Mouse (Mus musculus) spleen, postnatal 10 days (tissue): ENCODE data around the gene Mff.
A peak's percentile ranks its signal among the peaks of the same experiment; 100 is the strongest.

ENCODE experiments used
- DNase-seq, 2 experiments: peaks; one replicate each; pipeline ENCODE4 v3.0.0; 2021 to 2022; ENCODE audit warnings: low spot score in 2 of 2

Gene Mff

DNA sequence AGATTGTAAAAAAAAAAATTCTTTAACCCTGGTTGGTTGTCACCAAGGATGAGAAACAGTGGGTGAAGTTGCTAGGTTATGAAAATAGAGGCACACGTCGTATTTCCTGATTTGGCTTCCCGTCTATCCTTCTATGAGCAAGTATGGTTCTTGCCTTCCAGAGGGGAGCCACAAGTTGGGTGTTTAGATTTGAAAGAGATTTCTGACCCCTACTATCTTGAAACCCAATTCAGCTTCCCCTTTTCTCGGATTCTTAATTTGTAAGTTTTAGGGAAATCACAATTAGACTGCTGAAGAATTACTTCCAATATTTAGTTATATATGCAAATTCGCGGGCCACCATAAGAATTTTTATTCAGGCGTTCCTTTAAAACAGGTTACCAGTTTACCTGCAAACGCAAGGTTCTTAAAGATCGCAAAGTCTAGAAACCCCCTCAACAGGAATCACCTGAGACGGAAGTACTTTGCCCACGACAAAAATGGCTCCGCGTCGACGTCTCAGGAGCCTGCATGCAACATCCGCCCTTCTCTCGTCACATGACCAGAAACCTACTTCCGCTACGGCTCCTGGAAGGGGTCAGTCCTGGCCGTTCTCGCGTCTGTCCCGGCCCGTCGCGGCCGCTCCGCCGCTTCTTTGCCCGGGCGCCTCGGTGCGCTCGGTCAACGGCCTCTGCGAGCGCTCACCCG, at the start of gene Mff:
Mff (plus strand) TSS at position 552 of the 687 bp plus-strand sequence.
- peak; percentile 94 to 95 for DNase-seq

DNA sequence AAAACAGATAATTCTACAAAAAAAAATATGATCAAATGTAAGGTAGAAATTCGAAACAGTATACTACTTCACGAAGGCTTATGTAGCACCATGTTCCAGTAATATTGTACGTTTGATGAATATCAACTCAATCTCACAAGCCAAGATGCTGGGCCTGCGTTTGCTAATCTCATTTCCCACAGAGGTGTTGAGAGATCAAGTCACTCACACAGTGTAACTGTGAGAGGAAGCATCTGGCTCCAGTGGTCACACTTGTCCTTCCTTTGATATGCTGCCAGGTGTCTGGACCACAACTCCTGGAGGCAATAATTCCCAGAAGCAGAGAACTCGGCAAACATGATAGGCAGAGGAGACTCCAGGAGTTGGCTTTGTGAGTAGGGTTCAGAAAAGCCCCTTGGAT, 38.4 kb upstream of the Mff start:
- DNase-seq = no peak

DNA sequence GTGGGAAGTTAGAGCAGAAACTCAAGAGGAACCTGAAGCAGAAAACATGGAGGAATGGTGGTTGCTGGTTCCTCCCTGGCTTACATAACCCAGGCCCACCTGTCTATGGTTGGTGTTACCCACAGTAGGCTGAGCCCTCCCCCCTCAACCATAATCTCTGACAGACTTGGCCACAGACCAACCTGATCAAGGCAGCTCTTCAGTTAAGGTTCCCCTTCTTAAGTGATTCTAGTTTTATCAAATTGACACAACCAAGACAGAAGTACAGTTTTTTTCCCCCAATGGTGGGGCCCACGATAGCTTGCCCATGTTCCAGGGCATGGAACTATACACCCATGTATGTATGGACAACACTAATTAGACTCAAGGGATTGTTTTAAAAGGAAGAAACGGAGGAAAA, 37.8 kb upstream of the Mff start:
- DNase-seq = no peak

DNA sequence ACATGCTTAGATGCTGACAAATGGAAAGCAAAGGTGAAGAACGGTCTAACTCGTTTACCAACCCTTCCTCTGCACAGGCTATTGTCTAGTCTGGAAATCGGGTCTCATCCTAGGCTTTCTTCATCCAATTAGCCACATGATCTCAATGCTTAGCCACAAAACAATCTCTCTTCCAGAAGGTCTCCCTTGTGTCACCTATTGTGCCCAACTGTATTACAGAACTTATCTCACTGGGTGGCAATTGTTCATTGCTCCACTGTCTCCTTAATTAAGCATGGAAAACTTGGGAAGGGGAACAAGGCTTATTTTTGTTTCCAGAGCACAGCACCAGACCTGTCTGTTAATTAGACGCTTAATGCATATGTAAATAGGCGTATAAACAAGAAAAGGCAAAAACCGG, 36.8 kb upstream of the Mff start:
- no peak for DNase-seq

DNA sequence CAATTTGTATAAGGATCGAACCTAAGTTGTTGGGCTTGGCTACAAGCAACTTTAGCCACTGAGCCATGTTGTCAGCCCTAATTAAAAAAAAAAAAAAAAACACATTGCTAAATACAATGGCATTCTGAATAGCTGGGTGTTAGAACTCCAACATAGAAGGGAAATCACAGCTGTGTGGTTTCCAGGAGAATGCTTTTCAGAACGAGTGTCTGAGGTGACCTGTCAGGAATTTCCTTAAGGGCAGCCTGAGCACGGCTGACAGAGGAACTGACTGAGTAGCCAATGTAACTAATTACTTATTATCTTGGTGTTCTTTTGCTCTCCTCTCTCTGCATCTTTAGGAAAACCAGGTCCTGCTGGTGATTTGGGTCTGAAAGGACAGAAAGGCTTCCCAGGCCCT, 28.8 kb upstream of the Mff start:
- DNase-seq = no peak

DNA sequence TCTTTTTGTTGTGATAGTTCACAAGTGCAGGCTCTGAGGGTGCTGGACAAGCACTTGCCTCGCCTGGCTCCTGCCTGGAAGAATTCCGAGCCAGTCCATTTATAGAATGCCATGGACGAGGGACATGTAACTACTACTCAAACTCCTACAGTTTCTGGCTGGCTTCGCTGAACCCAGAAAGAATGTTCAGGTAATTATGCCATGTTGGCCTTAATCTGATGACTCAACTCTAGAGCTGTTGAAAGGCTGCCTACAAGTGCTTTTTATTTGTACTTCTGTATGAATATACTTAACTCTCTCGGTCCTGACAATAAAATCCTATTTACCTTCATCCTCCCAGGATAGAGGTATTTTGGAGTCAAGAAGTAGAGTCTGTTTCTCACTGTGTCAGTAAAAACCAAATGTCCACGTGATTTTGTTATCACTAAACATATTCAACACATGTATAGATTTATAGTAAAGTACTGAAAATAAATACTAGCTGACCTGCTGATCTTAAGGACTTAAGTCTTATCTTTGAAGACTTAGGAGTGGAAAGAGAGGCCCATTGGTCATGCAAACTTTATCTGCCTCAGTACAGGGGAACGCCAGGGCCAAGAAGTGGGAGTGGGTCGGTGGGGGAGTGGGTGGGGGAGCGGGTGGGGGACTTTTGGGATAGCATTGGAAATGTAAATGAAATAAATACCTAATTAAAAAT, 6.7 kb upstream of the Mff start:
- DNase-seq = no peak

DNA sequence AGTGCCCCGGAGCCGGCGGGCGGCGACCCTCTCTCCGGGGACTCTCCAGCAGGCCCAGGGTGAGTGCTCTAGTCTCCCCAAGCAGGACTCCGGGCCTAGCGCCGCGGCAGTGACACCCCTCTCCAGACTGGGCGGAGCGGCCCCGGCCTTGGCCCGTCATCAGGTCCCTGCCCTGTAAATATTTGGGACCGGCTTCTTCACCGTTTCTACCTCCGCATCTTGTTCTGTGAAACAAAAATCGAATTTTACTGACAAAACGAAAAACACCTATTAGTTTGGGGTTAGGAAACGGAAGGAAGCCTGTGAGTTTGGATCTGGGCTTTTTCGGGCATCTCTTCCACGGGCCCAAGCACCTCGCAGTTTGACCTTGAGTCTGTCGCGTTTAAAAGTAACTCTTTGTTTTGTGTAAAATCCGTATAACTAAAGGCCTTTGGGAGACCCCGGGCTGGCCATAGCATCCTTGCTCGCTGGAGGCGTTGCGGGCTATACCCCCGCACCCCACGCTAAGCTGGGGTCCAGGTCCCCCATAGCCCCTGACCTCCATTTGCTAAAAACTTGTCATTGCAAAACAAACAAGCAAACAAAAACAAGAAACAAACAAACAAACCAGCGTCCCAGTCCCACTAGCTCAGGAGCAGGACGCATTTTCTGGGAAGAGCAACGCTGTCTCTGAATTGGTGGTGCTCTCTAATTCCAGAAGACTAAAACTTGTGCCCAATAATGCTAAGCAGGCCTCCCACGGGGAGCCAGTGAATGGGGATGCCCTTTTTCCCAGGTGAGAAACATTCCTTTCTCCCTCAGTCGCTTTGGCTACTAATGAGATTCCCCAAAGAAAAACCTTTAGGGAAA, 560 bp downstream of the Mff start:
- DNase-seq = peak in 1 of 2 experiments; percentile 41

DNA sequence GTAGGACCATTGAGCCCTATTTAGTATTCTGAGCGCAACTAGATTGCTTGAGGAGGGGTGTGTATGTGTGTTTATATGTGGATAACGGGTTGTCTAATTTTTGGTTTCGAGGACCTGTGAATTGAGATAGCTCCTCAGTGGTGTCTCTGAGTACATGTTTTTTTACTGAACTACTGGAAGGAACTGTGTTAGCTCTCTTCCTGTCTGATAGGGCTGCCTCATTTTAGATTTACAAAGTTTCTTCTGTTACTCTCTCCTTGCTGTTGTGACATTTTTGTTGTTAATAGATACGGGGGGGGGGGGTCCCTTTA, 1.1 kb downstream of the Mff start:
- no peak for DNase-seq

DNA sequence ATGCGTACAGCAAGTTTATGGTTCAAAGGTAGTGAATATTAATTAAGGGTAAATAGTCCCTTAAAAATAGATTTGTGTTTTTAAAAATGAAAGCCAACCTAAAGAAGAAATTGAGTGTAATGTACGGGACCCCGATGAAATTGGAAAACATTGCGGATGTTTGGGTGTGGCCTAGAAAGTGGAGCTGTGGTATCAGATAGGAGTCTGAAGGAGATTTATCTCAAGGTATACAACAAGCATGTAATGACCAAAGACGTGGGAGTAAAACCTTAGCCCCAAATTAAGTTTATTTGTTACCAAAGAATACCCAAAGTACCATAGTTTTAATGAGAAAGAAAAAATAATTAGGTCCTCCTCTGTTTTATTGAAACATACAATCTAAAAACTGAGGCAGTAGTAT, 1.8 kb downstream of the Mff start:
- no peak for DNase-seq

DNA sequence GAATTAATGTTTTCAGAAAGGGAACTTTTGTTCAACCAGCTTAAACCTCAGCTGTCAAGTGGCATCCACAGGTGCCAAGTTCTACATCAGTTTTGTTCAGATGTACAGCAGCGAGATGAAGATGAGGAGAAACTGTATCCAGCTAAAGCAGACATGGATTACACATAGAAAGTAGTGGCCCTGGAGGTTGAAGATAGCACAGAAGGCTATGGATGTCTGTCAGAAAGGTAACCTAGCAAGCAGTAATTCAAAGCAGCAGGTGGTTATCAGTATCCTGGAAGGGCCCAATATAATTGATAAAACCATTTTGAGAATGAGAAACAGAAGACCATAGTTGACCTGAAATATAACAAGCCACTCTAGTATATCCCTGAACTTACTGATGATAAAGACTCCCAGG, 8.7 kb downstream of the Mff start:
- no peak for DNase-seq

DNA sequence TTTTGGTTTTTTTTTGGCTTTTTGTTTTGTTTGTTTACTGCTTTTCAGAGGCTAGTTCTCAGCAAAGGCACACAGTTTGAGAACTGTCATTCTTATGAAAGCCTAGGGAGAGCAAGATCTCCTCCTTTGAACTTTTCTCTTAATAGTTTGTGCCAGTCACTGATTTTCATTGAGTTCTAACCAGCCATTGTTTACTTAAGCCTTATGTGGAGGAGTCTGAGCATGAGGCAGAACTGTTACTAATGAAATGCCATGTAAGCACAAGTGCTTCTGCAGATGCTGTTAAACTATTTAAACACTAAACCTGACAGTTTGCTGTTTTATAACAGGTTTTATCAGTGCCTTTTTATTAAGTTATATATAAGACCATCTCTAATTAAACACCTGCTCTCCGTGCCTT, 13.4 kb downstream of the Mff start:
- no peak for DNase-seq

DNA sequence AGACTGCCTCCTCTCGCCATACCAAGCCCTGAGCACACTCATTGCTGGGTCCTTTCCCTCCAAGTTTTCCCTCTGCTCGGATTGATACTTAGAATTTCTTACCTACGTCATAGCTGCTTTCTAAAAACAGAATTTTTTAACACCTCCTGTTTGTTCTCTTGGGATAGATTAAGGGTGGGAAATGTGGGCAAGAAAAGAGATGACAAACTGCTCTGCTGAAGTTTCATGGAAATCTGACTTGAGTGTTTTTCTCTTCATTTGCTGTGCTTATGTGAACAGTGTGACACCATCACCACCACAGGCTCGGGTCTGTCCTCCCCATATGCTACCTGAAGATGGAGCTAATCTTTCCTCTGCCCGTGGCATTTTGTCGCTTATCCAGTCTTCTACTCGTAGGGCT, 16.8 kb downstream of the Mff start:
- DNase-seq = no peak

DNA sequence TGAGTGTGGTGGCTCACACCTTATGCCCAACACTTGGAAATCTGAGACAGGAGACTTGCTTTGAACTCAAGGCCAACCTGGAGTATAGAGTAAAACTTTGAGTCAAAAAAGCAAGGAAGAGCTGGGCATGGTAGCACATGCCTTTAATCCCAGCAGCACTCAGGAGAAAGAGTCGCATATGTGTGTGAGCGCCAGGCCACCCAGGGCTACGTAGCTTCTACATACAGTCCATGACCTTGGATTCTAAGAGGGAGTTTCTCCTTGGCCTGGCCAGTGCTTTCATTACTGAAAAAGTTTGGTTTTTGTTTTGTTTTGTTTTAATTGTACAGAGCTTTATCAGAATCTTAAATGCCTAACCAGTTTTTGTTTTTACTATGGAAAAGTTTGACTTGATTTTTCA, 19.3 kb downstream of the Mff start:
- no peak for DNase-seq

DNA sequence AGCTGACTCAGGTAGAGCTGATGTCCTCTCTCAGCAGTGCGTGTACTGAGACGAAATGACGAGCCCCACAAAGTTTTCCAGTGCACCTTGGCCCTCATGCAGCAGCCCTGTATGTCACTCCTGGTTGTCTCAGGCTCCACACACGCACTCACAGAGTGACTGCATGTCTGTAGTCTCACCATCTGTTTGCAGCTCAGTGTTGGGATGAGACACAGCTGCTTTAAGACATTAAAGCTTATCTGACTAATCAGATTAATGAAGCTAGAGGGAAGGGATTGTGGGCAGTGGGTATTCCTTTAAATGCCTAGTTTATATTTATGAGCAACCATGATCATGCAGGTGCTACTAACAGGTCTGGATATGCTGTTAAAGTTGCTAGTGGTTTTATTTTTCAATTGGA, 21.7 kb downstream of the Mff start:
- no peak for DNase-seq

DNA sequence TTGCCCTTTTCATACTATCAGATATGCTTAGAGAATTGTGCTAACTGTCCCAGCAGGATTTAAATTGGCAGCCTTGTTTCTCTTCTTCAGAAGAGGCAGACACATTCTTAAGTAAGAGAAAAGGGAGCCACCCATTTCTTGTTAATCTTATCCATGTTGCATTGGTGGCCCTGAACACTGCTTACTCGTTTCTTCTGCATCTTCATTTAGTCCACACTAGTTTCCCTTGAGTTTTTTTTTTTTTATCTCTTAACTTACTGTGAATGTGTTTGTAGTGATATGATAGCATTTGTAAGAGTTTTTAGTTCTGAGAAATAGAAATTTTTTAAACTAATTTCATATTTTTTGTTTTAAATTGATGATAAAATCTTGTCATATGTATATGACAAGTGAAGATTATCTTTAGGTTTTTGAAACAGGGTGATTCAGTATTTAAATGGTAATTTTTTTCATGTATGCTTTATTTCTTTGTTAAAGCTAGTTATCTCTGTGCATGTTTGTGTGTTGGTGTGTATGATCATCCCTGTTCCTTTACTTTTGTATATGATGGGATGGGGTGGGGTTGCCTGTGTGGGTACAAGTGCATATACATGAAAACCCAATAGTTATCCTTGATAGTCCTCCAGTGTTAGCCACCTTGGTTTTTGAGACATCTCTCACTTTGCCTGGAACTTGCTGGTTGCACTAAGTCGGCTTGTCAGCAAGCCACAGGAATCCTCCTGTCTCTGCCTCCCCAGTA, 23.2 kb downstream of the Mff start:
- no peak for DNase-seq

DNA sequence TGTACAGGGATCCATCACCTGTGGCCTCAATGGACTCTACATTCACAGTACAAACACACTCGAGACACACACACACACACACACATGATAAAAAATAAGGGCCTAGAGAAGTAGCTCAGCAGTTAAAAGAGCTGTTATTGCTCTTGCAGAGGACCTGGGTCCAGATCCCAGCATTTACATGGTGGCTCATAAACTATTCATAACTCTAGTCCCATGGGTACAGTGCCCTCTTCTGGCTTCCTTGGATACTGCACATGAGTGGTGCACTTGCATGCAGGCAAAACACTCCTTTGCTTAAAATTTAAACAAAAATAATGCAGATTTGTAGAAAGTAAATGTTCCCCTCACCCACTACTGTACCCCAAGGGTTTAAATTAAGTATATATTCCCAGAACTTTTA, 34.8 kb downstream of the Mff start:
- DNase-seq = peak in 1 of 2 experiments; percentile 40

DNA sequence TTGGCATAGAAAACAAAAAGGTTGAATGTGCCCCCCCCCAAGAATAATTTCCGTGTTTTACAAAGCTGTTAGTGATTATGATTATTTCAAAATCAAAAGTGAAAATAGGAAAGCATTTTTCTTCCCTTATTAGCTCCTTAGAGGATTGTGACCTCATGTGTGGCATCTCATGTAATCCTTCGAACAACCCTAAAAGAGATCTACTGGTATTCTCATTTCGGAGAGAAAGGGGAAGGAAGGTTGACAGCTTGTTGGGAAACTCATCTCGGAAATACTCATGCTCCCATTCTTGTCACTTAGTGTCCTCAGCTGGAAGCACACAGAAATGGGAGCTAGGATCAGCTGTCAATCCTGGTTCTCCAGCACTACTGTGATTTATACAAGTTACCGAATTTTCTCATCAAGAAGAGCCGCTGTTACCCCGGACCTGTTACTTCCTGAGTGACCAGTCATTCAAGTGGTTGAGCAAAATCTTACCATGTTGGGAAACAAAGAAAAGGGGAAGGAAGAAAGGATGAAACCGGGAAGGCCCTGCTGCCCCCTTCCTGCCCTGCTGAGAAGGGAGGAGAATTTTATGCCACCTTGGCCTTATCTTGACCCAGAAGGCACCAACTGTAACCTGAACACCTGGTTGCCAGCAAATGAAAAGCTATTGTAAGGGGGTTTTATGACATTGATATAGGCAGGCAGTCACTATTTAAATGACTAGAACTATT, 36.9 kb downstream of the Mff start:
- no peak for DNase-seq

DNA sequence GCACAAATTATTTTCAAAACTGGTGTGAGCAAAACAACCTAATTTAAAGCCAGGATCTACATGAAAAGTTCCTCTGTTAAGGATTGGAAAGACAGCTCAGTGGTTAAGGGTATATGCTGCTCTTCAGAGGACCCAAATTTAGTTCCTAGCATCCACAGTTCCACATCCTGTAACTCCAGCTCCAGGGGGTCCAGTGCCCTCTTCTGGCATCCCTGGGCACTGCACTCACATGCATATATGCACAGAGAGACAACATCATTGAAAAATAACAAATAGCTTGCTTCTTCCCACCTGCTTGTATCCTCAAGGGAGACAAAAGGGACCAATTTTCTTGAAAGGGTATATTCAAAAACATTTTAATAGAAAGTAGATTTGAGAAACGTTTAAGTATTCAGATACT, 37.6 kb downstream of the Mff start:
- no peak for DNase-seq

DNA sequence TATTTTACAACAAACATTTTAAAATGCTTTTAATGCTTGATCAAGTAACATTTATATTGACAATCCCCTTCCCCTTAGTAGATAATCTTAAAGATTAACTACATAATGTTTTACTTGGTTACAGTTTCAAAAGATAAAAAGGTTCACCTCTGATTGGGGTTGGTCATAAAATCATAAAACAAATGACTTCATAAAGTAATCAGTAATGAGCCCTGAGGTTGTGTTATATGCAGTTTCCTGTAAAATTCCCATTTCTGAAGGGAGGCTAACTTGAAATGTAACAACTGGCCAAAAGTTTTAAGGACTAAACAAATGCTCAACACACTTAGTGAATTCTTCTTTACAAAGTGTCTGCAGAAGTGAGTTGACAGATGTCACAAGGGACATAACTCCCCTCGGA, 41.5 kb downstream of the Mff start:
- DNase-seq = no peak

DNA sequence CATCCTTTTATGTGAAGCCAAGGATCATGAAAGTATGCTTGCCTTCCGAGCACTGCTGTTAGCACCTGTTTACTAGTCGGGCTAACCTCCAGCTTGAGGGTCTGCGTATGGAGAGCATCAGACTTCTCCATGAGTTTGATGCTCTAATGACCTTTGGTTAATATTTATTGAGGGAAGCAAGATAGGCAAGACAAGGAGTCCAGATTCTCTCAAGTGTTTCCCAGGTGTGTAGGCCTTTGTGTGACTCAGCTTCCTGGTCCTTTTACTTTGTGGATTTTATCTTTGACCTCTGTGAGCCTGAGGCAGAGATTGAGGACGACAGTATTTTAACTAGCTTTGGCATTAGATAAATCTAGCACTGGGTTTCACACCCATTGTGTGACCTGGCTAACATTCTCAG, 42.0 kb downstream of the Mff start:
- no peak for DNase-seq

DNA sequence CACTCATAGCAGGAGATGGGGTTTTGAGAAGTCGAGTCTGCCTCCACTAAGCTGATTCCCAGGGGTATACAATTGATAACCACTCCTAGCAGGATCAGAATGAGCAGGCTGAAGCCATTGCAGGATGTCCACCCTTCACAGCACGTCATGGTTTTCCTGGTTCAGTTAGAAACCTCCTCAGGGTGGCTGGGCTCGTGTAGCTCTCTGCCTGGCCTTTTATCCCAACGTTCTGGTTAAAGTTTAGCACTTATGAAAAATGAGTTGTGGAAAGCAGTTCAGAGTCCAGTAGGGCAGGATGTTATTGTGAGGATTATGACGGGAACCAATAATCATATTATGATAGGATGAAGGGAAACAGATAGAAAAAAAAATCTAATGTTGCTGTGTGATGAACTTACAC, 43.6 kb downstream of the Mff start, which contains the start of gene Tm4sf20:
Tm4sf20 (minus strand) TSS at position 193 of the 400 bp plus-strand sequence.
- DNase-seq = no peak
